Mouse (Mus musculus) kidney, postnatal 36 days (tissue): ENCODE measurements at regions not wholly inside any gene's neighbourhood (a gene's known extent, or its start where the extent isn't known, plus 50 kb on each side); places are given as distances from the start of the nearest gene placed in this dataset.

ENCODE experiments used
- DNase-seq, 2 experiments: peaks; one replicate each; pipeline ENCODE4 v3.0.0; 2021 to 2022; ENCODE audit warnings: mixed read lengths in 2 of 2

- DNase-seq: no peak
Measured at GRCm38 (mm10) chr3:104712711-104713110, 68.1 kb upstream of the Ppm1j start.

GRCm38 (mm10) chr3:104713836-104714631, 66.8 kb upstream of the Ppm1j start:
- peak; percentile 68 to 79 for DNase-seq

- DNase-seq: peak; percentile 30 to 66
Measured at GRCm38 (mm10) chr3:104714679-104715326, 66.1 kb upstream of the Ppm1j start.
